Mouse (Mus musculus) thymus, postnatal 36 days (tissue): ENCODE results near the gene Trmt44.
"Not testable (repeated sequence)": the region's sequence is repeated elsewhere in the genome, so short reads cannot be mapped to it uniquely, and the experiment has no call there.

ENCODE experiments used
- DNase-seq, 2 experiments: peaks; one replicate each; pipeline ENCODE4 v3.0.0; 2022; ENCODE audit warnings: mixed read lengths in 2 of 2

Gene Trmt44

DNA sequence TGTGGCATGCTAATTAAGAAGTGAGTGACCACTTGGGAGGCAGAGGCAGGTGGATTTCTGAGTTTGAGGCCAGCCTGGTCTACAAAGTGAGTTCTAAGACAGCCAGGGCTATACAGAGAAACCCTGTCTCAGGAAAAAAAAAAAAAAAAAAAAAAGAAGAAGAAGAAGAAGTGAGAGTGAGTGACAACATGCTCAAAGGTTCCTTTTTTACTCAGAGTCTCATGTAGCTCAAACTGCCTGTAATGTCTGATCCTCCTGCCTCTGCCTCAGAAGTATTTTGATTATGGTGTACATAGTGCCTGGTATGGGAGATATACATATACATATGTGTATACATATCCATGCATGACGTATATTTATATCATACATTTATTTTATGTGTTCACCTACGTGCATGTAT is 9.4 kb upstream of the Trmt44 start:
- not testable (repeated sequence) for DNase-seq

DNA sequence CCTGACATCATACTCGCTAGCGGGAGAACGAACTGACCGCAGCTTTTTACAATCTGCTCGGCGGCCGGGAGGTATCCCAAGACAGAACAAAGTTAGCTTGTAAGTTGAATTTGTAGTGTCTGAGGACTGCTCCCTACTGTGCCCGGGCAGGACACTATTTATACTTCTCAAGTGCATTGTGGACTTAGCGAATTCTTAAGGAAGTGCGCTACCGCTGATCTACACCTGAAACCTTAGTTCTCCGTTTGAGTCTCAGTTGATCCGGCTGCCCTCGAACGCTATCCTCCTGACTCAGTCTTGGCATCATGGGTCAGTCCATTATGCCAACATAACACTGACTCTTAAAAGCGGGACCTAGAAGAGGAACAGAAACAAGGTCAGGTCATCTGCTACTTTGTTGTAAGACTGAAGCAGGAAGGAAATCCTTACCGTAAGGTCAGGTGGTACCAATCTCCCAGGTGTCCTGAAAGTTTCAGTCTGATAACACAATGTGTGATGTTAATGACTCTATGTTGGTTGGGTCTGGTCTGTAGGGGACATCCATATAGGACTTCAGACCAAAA is 8.4 kb upstream of the Trmt44 start:
- no peak for DNase-seq

DNA sequence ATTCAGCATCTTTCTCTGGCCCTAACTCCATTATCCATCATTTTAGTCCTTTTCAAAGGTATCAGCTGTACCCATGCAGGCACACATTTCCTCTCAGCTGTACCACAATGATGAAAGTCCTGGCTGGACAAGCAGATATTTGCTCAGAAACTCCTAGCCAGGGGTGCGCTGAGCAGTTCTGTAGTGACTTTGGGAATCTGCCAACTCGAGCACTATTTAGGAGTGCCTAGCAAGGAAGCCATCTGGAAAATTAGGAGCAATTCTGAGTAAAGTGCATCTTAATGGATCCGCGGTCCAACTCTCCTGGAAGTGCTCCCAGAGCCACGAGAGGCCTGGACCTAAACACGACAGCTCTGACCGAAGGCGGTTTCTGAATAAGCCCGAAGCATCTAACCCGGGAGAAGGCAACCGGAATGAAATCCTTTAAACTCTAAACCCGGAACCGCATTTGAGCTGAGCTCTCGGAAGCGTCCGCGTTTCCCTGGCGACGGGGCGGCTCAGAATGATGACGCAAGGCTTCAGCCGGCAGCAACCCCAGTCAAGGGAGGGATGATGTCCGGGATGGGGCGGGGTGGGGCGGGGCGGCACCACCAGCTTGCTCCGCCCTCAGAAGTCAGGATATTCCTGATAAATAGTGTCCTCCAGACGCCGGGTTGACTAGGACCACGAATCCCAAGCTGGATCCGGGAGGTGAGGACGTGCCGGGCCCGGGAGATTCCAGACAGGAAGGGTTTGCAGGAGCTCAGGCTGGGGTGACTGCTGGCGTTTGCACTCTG is 7.8 kb upstream of the Trmt44 start, which contains the start of gene Acox3:
Gene Acox3 (plus strand): TSS at position 596 of the 776 bp plus-strand sequence.
- DNase-seq, result peak; percentile 91 to 92

DNA sequence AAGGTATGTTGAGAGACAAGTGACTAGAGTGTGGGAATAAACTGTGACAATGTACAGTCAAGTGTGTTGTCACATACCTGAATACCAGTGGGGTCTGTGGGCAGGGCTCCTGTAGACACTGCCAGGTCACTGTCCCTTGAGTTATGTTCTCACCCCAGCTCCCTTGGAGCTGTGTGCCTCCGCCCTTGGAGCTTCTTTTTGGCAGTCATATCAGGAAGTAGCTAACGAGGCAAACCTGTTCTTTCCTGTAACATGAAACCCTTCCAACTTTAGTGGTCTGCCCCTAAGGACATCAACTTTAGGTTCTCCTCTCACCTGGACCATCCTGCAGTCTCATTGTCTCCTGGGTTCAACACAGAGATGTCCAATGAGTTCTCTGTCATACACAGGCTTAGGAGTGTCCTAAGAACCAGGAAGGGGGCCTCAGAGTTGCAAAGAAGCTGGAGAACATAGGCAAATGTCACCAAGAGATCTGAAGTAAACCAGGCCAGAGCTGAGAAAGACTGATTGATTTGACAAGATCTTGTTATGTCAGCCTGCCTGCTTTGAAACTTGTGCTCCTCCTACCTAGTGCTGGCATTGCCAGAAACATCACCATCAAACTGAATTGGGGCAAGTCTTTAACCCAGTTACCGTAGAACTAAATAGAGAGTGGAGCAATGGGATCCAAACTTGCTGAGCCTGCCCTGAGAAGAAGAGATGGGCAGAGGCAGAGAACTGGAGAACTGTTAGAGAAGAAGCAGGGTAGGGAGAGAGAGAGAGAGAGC is 5.5 kb upstream of the Trmt44 start:
- DNase-seq, result no peak

DNA sequence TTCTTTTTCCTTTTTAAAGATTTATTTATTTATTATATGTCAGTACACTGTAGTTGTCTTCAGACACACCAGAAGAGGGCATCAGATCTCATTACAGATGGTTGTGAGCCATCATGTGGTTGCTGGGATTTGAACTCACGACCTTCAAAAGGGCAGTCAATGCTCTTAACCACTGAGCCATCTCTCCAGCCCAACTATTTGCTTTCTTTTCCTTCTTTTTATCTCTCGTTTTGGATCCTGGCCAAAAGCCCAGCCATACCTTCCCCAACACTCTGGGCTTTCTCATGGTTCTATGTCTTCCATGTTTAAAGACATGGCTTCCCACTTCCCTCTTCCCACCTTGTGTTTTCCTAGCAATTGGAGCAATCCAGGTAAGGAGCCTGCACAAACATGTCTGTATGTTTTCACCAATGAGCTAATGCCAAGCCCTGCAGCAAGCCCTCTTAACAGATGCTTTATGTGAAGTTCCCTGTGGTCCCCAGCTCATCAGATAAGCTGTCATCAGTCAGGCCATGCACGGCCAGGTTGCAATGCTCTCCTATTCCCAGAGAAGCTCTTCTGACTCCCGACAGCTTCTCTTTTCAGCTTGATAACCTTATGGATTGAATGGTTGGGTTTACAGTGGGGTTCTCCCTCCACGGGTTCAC is 4.5 kb upstream of the Trmt44 start:
- no peak for DNase-seq

DNA sequence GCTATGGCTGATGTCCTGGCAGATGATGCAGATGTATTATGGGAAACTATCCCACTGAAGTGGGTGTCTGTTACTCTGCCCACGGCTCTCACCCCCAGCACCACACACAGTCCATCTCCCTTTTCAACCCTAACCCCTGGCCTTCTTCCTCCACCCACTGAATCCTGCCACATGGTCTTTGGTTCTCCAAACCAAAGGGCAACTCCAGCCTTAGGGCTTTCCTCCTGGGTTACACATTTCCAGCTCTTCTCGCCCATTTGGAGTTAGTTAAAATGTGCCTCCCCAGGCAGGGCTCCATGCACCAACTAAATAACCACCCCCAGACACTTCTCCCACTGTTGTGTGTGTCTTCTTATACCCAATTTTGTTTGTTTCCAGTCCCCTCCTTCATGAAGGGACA is 3.5 kb upstream of the Trmt44 start:
- no peak for DNase-seq

DNA sequence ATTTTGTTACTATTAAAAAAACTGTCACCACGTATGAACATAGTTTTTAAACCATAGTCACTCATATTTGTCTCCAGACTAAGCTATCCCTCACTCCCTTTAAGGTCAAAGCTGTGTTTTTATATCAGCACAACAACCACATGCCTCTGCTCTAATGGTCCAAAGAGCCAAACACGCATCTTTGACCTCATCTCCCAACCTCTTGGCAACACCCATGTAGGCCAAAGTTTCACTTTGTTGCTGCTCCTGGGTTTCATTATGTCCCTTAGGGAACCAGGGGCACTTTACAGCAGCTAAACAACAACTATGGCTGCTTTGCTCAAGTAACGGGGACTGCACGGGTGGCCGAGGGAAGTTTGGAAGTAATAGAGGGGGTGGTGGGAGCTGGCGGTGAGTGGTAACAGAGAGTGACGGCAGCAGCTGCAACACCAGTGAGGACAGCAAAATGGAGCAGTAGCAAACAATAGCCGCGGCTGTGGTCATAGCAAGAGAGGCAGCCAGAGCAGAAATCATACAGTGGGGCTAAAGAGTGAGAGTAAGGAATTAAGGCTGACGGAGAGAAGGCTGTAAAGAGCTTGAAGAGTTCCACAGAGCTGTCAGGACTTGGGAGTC is 1.6 kb upstream of the Trmt44 start:
- no peak for DNase-seq

DNA sequence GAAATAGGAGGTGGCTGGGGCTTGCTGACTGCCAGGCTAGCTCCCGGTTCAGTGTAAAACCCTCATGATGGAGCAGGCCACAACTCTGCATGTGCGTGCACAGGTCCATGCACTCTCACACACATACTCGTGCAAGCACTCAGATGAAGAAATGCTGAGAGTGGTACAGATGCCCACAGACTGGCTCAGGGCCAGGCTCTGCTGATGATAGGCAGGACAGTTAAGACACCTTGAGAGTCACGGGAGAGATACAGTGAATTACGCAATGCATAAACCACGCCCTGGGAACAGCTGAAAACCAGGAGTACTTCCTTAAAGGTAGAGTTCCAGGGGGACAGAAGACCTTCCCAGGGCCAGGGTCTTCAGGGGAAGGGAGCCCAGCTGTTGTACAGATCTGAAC is 3.3 kb downstream of the Trmt44 start:
- DNase-seq, result no peak

DNA sequence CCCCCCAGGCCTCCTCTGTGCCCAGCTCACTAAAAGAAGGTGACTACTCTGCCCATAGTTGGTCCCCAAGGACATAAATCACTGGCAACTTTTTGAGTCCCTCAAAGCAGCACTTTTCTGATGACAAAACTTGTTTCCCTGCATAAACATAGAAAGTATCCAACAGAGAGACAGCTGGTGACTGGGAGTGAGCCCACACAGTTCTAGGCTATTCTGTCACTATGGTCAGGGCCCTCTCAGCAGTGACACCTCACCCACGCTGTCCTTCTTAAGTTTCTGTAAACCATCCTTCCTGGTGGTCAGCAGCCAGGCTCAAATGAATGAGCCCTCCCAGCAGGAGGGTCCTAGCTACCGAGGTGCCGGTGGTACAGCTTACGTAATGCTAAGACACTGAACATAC is 8.2 kb downstream of the Trmt44 start:
- no peak for DNase-seq

DNA sequence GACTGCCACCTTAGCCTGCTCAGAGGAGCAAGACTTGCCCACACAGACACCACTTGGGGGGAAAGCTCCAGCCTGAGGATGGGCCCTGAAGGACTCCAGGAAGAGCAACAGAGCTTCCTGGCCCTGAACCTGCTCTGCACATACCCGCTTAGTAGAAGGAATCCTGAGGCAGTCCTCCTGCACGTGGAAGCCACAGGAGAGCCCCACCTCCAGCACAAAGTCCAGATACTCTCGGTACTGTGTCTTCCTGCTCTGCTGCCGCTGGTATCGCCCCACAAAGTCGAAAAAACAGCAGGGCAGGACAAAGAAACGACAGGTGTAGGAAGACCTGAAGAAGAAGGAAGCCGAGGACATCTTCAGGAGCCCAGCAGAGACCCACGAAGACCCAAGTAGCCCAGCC is 9.7 kb downstream of the Trmt44 start:
- no peak for DNase-seq

DNA sequence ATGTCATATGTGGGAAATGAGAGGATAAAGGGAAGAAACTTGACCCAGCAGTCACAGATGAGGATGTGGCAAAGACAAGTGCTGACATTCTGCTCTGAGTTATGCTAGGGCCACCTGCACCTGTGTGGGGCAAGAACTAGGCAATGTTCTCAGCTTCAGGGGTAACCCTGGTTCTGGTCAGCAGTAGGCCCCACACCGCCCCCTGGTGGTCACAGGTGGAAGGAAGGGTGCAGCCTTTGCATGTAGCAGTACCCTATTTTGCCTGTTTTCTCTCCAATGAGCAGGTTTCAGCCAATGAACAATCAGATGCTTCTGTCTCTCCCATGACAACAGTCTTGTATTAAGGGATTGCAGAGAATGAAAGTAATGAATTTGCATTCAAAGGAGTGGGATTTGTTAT is 11.4 kb downstream of the Trmt44 start:
- peak; percentile 58 to 69 for DNase-seq

DNA sequence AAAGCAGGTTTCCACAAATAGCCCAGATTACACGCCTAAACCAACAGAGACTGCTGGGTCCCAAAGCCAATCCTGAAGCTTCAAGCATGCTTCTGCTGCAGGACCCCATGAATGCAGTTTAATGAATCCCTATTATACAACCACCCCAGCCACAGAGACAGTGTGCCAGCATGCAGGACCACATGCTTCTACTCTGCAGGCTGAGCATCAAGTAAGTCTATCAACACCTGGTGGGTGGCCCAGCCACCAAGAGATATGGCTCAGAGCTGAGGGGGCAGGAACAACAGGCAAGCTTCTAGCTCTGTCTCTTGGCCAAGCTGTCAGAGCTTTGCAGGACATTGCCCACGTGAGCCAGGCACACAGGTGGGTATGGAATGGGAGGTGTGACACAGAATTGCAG is 12.3 kb downstream of the Trmt44 start:
- DNase-seq, result no peak

DNA sequence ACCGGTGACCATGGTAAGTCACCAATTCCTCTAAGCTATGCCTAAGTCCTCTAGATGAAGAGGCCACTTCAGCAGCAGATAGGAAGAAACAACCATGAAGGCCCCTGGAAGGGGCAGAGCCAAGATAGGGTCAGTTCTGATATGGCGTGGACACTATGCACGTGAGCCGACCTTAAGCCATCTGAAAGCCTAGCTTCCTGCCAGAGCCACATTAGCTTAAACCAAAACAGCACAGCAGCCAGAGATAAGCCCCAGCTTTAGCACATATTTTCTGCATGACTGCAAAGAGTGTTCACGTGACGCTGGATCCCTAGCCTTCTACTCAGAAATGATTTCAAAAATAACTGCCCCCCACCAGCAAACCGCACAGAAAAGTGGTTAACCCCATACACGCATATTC is 15.4 kb downstream of the Trmt44 start:
- no peak for DNase-seq

DNA sequence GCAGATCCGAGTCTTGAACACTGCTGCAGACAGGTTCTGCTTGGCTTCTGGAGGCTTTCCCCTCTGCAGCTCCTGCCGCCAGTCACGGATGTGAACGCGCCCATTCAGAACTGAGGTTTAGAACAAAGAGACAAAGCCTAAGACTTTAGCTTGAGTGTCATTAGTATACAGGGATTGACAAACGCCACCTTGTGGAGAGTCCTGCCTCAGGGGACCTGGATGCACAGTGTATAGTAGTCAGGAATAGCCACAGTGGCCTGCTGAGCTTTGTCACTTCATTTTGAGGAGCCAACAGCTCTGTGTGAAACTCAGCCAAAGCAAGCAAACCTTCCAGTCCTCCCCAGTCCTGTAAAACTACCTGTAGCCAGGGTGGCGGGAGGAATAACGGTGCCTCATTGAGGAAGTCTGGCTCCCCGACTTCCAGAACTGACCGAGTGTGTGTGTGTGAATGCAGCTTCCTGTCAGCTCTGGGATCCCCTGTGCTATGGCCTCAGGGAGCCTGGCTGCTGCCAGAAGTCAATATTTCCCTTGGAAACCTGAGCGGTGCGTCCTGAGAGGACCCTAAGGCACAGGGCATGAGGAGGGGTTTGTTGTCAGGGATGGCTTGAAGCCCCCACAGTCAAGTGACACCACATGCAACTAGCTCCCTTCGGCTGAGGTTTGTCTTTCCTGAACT is 16.8 kb downstream of the Trmt44 start:
- DNase-seq, result no peak

DNA sequence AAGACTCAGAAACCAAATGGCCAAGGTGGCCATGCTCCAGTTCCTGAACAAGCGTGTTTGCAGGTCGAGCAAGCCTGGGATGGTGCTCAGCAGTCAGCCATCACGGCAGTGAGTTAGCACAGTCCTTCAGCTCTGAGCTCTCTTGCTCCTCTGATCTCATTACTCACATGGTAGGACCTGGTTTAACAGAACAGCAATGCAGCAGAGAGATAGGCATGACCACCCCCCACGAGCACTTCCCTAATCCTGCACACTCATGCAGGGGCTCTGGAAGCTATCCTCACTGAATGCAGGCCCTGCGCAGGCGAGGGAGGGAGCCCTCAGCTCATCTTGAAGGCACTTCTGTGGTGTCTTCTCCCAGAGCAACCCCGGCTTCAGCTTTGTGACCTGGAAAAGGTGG is 18.5 kb downstream of the Trmt44 start:
- DNase-seq, result no peak

DNA sequence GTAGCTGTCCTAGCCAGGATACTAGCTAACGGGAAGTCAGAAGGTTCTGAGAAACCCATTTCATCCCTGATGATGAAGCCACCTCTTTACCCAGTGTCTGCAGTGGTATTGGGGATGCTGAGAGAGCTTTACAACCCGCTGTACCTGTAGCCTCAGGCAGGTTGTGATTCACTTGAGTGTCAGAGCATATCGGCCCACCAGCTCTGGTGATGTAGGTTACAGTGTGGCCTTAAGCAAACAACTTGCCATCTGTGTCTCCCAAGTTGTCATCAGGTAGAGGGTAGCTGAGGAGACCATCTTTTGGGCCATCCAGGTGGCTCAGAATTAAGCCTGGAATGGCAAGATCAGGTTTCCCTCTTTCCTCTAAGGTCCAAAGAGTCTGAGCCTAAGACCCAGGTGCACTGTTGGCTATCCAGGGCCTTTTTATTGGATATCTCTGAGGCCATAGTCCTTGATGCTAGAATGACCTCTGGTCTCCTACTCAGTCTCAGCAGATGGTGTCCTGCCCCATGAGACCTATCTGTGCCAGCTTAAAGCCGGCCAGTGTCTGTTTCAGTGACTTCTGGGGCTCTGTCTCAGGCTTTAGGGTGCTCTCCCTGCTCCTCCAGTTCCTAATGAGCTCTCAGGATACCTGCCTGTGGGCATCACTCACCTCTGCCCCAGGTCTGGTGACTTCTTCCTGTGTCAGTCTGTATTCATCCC is 21.9 kb downstream of the Trmt44 start:
- no peak for DNase-seq

DNA sequence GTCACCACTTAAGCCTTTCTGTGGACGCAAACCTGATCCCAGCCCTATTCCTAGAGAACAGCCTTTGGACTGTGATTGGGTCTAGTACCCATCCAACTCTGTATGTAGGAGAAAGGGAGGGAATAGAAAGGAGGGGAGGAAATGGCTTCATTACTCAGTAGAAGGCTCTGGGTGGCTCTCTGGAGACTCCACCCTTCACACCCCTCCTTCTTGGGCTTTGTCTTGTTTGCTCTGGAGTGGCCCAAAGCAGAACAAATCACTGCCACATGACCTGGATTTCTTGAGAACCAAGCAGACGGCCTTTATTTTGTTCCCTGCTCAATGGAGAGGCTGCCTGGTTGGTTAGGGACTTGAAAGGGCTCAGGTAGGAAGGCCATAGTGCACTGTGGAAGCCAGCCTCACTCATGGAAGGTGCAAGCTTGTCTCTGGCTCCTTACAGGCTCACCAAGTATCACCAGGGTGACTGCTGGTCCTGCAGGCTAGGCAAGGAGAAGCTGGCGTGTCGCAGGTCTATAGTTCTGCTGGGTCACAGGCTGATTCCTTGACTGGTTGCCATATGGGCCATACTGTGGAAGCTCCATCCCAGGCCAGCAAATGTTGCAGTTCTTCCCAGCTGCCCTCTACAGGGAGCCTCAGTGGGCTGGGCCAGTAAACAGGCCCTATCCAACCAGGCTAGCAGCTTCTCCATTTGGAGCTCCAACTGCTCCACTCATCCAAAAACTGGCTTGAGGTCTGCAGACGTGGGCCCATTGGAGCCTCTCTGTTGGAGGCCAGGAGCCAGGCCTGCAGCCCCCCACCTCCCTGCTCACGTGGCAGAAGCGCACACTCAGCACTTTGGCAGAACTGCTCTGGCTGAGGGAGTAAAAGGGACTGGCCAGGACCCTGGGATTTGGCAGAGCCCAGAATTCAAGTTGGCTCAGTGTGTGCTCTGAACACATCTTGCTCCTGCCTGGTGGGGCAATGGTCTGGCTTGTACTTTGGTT is 22.7 kb downstream of the Trmt44 start:
- DNase-seq, result no peak

DNA sequence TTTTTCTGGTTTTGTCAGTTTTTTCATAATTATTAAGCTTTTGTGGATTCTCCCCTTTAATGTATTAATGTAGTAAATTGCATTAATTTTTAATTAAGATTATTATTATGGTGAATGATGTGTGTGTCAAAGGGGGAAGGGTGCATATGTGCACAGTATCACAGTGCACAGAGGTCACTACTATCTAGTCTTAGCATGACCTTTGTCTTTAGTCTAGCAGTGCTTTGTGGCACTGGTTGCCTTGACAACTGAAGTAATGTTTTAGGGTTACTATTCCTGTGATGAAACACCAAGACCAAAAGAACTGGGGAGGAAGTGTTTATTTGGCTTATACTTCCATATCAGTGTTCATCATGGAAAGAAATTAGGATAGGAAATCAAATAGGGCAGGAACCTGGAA is 28.7 kb downstream of the Trmt44 start:
- DNase-seq, result no peak

DNA sequence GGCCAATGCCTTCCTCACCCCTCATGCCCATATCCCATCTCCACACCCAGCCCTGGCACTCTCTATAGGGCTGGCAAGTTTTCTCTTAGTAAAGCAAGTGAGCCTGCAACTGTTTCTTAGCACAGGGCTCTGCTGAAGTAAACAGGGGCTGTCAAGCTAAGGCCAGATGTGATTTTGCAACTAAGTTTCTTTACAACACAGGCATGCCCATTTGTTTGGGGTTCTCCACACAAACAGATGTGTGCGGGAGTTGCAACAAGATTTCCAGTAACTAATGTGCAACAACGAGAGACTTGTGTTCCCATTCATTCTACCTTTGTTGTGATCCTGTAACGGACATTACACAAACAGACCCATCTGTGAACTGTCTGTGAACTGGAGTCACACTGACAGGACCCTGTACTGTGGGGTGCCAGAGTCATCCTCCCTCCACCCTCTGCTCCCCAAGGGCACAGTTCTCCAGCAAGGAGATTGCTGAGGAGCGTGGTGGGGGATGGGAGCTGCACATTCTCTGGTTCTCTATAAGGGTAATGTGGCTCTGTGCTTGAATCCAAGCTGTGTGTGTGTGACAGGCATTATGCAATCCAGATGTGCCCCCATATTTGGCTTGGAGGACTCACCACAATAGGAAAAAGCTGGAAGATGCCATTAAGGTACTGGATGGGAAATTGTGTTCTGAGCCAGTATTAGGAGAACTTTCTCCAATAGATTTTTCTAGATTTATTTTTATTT is 33.6 kb downstream of the Trmt44 start:
- no peak for DNase-seq

DNA sequence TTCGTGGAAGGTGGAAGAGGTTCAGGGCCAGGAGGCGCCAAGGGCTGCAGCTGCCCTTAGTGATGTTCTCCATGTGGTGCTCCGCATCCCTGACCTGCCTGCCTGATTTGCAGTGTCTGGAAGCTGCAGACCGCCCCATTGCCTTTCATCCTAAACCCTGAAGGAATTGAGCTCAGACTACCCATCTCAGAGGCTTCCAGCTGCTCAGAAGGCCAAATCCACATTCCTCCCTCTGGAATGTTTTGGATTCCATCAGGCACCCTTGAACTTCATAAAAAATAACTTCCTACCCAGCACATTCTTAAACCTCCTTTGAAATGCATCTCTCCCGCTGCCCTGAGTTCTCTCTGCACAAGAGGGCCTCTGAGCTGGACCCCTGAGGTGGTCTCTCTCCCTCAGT is 34.3 kb downstream of the Trmt44 start:
- DNase-seq, result no peak
